Mouse (Mus musculus): Measurements from ENCODE around the gene Mapk12.

DNA sequence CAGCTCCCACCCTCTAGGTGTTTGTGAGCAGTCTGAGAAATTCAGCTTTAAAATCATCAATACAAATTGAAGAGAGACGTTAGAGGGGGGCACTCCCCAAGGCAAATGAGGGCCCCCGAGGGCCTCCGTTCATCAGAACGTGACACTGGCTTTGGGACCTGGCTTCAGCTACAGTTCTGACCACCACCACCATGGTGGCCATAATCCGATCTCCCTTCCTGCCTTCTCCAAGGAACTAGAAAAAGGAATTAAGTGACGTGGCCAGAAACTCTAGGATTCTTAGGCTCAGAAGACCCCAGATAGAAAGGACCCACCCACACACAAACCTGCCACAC lies 39.1 kb upstream of the Mapk12 start:
- no peak for TF ChIP-seq MYOG (IDR thresholded peaks at IDR 0.05; ENCODE audit: control insufficient read depth, extremely low read depth, insufficient read length)
- TF ChIP-seq CTCF (IDR thresholded peaks at IDR 0.05; ENCODE audit: control insufficient read depth, insufficient read depth, insufficient read length): no peak
- TF ChIP-seq CEBPB (IDR thresholded peaks at IDR 0.05; ENCODE audit: low read depth): no peak
- TF ChIP-seq MYOD1 (IDR thresholded peaks at IDR 0.05; ENCODE audit: control insufficient read depth, insufficient read length, low read depth): no peak
- no peak for TF ChIP-seq MAX (IDR thresholded peaks at IDR 0.05)
